Mouse (Mus musculus): ENCODE measurements at regions not wholly inside any gene's neighbourhood (a gene's known extent, or its start where the extent isn't known, plus 50 kb on each side); places are given as distances from the start of the nearest gene placed in this dataset.

DNA sequence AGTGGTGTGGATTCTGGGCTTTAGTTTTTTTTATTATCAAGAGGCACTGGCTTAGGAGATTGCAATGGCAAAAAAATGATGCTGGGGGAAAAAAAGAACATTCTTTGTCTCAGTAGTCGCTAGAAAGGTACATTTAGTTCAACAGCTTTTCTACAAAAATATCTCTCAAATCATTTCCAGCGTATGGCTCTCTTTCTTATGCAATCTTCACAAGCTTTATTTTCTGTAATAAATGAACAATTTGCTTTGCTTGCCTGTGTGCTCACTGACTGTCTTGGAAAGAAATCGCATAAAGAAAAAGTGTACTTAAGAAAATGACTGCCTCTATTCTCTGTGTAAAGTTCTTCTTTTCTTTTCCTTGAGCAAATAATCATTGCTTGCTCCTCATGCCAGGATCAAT lies 742.1 kb upstream of the Lrrc4c start:
- no peak for TF ChIP-seq CTCF (IDR thresholded peaks at IDR 0.05; ENCODE audit: extremely low read depth, insufficient read depth, low read length)
- TF ChIP-seq POLR2A (IDR thresholded peaks at IDR 0.05; ENCODE audit: extremely low read depth, insufficient read depth, low read length): no peak
